Mouse (Mus musculus) liver, embryonic 12.5 days (tissue): ENCODE measurements around the gene Olfr507. TPM values are rescaled to one million over a fixed set of nuclear protein-coding genes. Genes with fewer than 3 reads are reported as not detected.

ENCODE experiments used
- polyA plus RNA-seq: library from polyadenylated mRNA; unstranded; fragments of >200 nt; fragmentation: Nextera tagmentation; extraction: Ambion mirVana; gene quantifications from 2 replicates; pipeline ENCODE4 v1.2.1, GENCODE M21; 2016

Olfr507 gene
- polyA plus RNA-seq, 1 experiment from 2014 or later, result not detected

Other genes starting within 250 kb of the Olfr507 start
- not detected in 2 replicates for gene Olfr495, start 228.6 kb upstream of the Olfr507 start, polyA plus RNA-seq
- not detected in 2 replicates for gene Olfr497, start 201.4 kb upstream of the Olfr507 start, polyA plus RNA-seq
- gene Olfr498, start 156.5 kb upstream of the Olfr507 start, polyA plus RNA-seq, result not detected in 2 replicates
- not detected in 2 replicates for gene Olfr502, start 96.7 kb upstream of the Olfr507 start, polyA plus RNA-seq
- not detected in 2 replicates for gene Olfr503, start 77.3 kb upstream of the Olfr507 start, polyA plus RNA-seq
- gene Olfr504, start 56.0 kb upstream of the Olfr507 start, polyA plus RNA-seq, result not detected in 2 replicates
- not detected in 2 replicates for gene Olfr506, start 11.0 kb upstream of the Olfr507 start, polyA plus RNA-seq
- not detected in 2 replicates for gene Olfr508, start 8.2 kb downstream of the Olfr507 start, polyA plus RNA-seq
- not detected in 2 replicates for gene Olfr509, start 30.1 kb downstream of the Olfr507 start, polyA plus RNA-seq
- not detected in 2 replicates for gene Olfr510, start 44.6 kb downstream of the Olfr507 start, polyA plus RNA-seq
- not detected in 2 replicates for gene Olfr512, start 91.5 kb downstream of the Olfr507 start, polyA plus RNA-seq
- not detected in 2 replicates for gene Olfr513, start 129.2 kb downstream of the Olfr507 start, polyA plus RNA-seq
- not detected in 2 replicates for gene Olfr514, start 204.2 kb downstream of the Olfr507 start, polyA plus RNA-seq
- not detected in 2 replicates for gene Olfr516, start 228.7 kb downstream of the Olfr507 start, polyA plus RNA-seq